Mouse (Mus musculus) lung, embryonic 15.5 days (tissue): ENCODE results near the gene Acer1. TPM values are rescaled to one million over a fixed set of nuclear protein-coding genes. Genes with fewer than 3 reads are reported as not detected.

Source experiments
- ATAC-seq: fragments of 200-750 bp; cut with Nextera tagmentation; 2 replicates; pipeline ENCODE4 v1.8.0; 2017; ENCODE audit warnings: moderate number of reproducible peaks, borderline replicate concordance; ENCODE audit not compliant: low FRiP score, low TSS enrichment; ENCODE audit errors: extremely low read depth
- H3K27ac ChIP-seq: fragments of 300-500 bp; sonication (generic); 2 replicates; pipeline ENCODE4 v1.5.1; 2015; ENCODE audit warnings: moderate library complexity, mild to moderate bottlenecking, inconsistent platforms
- H3K27me3 ChIP-seq: fragments of 300-500 bp; sonication (generic); 2 replicates; pipeline ENCODE4 v1.6.1; 2015; ENCODE audit warnings: inconsistent platforms
- H3K36me3 ChIP-seq: fragments of 300-500 bp; sonication (generic); 2 replicates; pipeline ENCODE4 v1.6.1; 2015; ENCODE audit warnings: inconsistent platforms
- H3K4me1 ChIP-seq: fragments of 300-500 bp; sonication (generic); 2 replicates; pipeline ENCODE4 v1.6.1; 2015; ENCODE audit warnings: inconsistent platforms
- H3K4me2 ChIP-seq: fragments of 300-500 bp; sonication (generic); 2 replicates; pipeline ENCODE4 v1.6.1; 2015; ENCODE audit warnings: inconsistent platforms, mild to moderate bottlenecking, moderate library complexity
- H3K4me3 ChIP-seq: fragments of 300-500 bp; sonication (generic); 2 replicates; pipeline ENCODE4 v1.5.1; 2015; ENCODE audit warnings: mild to moderate bottlenecking, inconsistent platforms
- H3K9ac ChIP-seq: fragments of 300-500 bp; sonication (generic); 2 replicates; pipeline ENCODE4 v1.6.1; 2015; ENCODE audit warnings: inconsistent platforms
- H3K9me3 ChIP-seq: fragments of 300-500 bp; sonication (generic); 2 replicates; pipeline ENCODE4 v1.6.1; 2016; ENCODE audit warnings: inconsistent platforms
- WGBS: fragments of 180-500 bp; shearing (Covaris S2); methylation state at CpG from one replicate; pipeline ENCODE4 v1.1.7; 2015; 5-methylcytosine and 5-hydroxymethylcytosine counted together
- polyA plus RNA-seq: library from polyadenylated mRNA; unstranded; fragments of >200 nt; fragmentation: Nextera tagmentation; extraction: Ambion mirVana; gene quantifications from 2 replicates; pipeline ENCODE4 v1.2.1, GENCODE M21; 2015

Acer1 gene
- polyA plus RNA-seq, 1 experiment from 2014 or later, result not detected

- 81% methylated on average over 3 of the region's 3 CpGs for WGBS
- H3K4me1 ChIP-seq, result peaks cover 8% of the 10 kb centered on the region
- no peak overlapping the region for H3K27ac ChIP-seq
Observed at GRCm38 (mm10) chr17:56986105-56986805, 4.3 kb upstream of the Acer1 start.

GRCm38 (mm10) chr17:56985656-56986055, 3.7 kb upstream of the Acer1 start:
- Histone ChIP-seq H3K4me2 (no peak overlapping the region), H3K27ac (no peak overlapping the region), H3K9ac (no peak overlapping the region), H3K4me1 (0 out of 2 replicates have a peak, but pooled peaks cover 3% of the 10 kb centered on the region), H3K4me3 (no peak overlapping the region), H3K27me3 (no peaks in the 10 kb centered on the region), H3K36me3 (no peaks in the 10 kb centered on the region), H3K9me3 (no peaks in the 10 kb centered on the region)
- 67% methylated on average over 3 of the region's 3 CpGs for WGBS
- ATAC-seq, result no peak

More at GRCm38 (mm10) chr17:56986105-56986805, 4.3 kb upstream of the Acer1 start:
- Histone ChIP-seq H3K9ac (no peak overlapping the region), H3K27me3 (no peaks in the 10 kb centered on the region), H3K36me3 (no peaks in the 10 kb centered on the region), H3K9me3 (no peaks in the 10 kb centered on the region), H3K4me3 (no peak overlapping the region), H3K4me2 (no peak overlapping the region)
- ATAC-seq, result no peak

GRCm38 (mm10) chr17:56984886-56985285, 3.0 kb upstream of the Acer1 start:
- 0 out of 2 replicates have a peak, but pooled peaks cover 3% of the 10 kb centered on the region for H3K4me1 ChIP-seq
- H3K4me3 ChIP-seq, result no peak overlapping the region
- no peaks in the 10 kb centered on the region for H3K27me3 ChIP-seq
- no peaks in the 10 kb centered on the region for H3K36me3 ChIP-seq
- ATAC-seq, result no peak
- no peak overlapping the region for H3K9ac ChIP-seq
- no peak overlapping the region for H3K4me2 ChIP-seq
- no peak overlapping the region for H3K27ac ChIP-seq
- WGBS, result 71% methylated on average over 9 of the region's 9 CpGs
- H3K9me3 ChIP-seq, result no peaks in the 10 kb centered on the region

- no peaks in the 10 kb centered on the region for H3K27me3 ChIP-seq
- H3K4me2 ChIP-seq, result no peak overlapping the region
- no peak overlapping the region for H3K4me3 ChIP-seq
- WGBS, result 72% methylated on average over 7 of the region's 7 CpGs
- no peaks in the 10 kb centered on the region for H3K9me3 ChIP-seq
- no peaks in the 10 kb centered on the region for H3K36me3 ChIP-seq
- no peak for ATAC-seq
- H3K27ac ChIP-seq, result no peak overlapping the region
- no peak overlapping the region for H3K9ac ChIP-seq
- no peaks in the 10 kb centered on the region for H3K4me1 ChIP-seq
Observed at GRCm38 (mm10) chr17:56981049-56981448, 877 bp downstream of the Acer1 start.

GRCm38 (mm10) chr17:56979524-56979923, 2.4 kb downstream of the Acer1 start:
- Histone ChIP-seq H3K9me3 (no peaks in the 10 kb centered on the region), H3K4me3 (no peak overlapping the region), H3K27me3 (no peaks in the 10 kb centered on the region), H3K36me3 (no peaks in the 10 kb centered on the region), H3K9ac (no peak overlapping the region), H3K27ac (no peak overlapping the region), H3K4me2 (no peak overlapping the region), H3K4me1 (no peaks in the 10 kb centered on the region)
- ATAC-seq, result no peak
- WGBS, result 31% methylated on average over 7 of the region's 8 CpGs

GRCm38 (mm10) chr17:56976531-56977390, 5.2 kb downstream of the Acer1 start:
- no peaks in the 10 kb centered on the region for H3K4me1 ChIP-seq
- H3K27ac ChIP-seq, result no peak overlapping the region
- H3K9me3 ChIP-seq, result no peaks in the 10 kb centered on the region
- no peak overlapping the region for H3K4me2 ChIP-seq
- no peak for ATAC-seq
- 59% methylated on average over 8 of the region's 8 CpGs for WGBS
- no peaks in the 10 kb centered on the region for H3K27me3 ChIP-seq
- H3K9ac ChIP-seq, result no peak overlapping the region
- H3K4me3 ChIP-seq, result no peak overlapping the region
- H3K36me3 ChIP-seq, result no peaks in the 10 kb centered on the region

- Histone ChIP-seq H3K4me2 (no peak overlapping the region), H3K27me3 (no peaks in the 10 kb centered on the region), H3K4me3 (no peak overlapping the region), H3K9me3 (no peaks in the 10 kb centered on the region), H3K27ac (no peak overlapping the region), H3K4me1 (no peaks in the 10 kb centered on the region), H3K36me3 (no peaks in the 10 kb centered on the region), H3K9ac (no peak overlapping the region)
- ATAC-seq, result no peak
- WGBS, result 62% methylated on average over 3 of the region's 3 CpGs
Observed at GRCm38 (mm10) chr17:56975391-56975790, 6.5 kb downstream of the Acer1 start.

GRCm38 (mm10) chr17:56974708-56975240, 7.2 kb downstream of the Acer1 start:
- Histone ChIP-seq H3K27ac (no peak overlapping the region), H3K4me3 (no peak overlapping the region), H3K36me3 (no peaks in the 10 kb centered on the region), H3K9me3 (no peaks in the 10 kb centered on the region), H3K27me3 (no peaks in the 10 kb centered on the region), H3K4me2 (no peak overlapping the region), H3K9ac (no peak overlapping the region), H3K4me1 (no peaks in the 10 kb centered on the region)
- WGBS, result 70% methylated on average over 5 of the region's 5 CpGs
- no peak for ATAC-seq

GRCm38 (mm10) chr17:56973956-56974707, 7.8 kb downstream of the Acer1 start:
- H3K36me3 ChIP-seq, result no peaks in the 10 kb centered on the region
- no peaks in the 10 kb centered on the region for H3K4me1 ChIP-seq
- no peak for ATAC-seq
- H3K4me2 ChIP-seq, result no peak overlapping the region
- H3K9me3 ChIP-seq, result no peaks in the 10 kb centered on the region
- H3K27me3 ChIP-seq, result no peaks in the 10 kb centered on the region
- no peak overlapping the region for H3K4me3 ChIP-seq
- 56% methylated on average over 13 of the region's 14 CpGs for WGBS
- no peak overlapping the region for H3K27ac ChIP-seq
- H3K9ac ChIP-seq, result no peak overlapping the region

- Histone ChIP-seq H3K4me1 (no peaks in the 10 kb centered on the region), H3K27ac (no peak overlapping the region), H3K27me3 (no peaks in the 10 kb centered on the region), H3K36me3 (no peaks in the 10 kb centered on the region), H3K4me2 (no peak overlapping the region), H3K4me3 (no peak overlapping the region), H3K9me3 (no peaks in the 10 kb centered on the region), H3K9ac (no peak overlapping the region)
- no peak for ATAC-seq
- 59% methylated on average over 5 of the region's 5 CpGs for WGBS
Observed at GRCm38 (mm10) chr17:56970081-56970480, 11.8 kb downstream of the Acer1 start.

GRCm38 (mm10) chr17:56969321-56969720, 12.6 kb downstream of the Acer1 start:
- WGBS, result 39% methylated on average over 3 of the region's 3 CpGs
- no peaks in the 10 kb centered on the region for H3K4me1 ChIP-seq
- no peak overlapping the region for H3K27ac ChIP-seq
- H3K9ac ChIP-seq, result no peak overlapping the region
- ATAC-seq, result no peak
- no peaks in the 10 kb centered on the region for H3K27me3 ChIP-seq
- no peak overlapping the region for H3K4me3 ChIP-seq
- H3K36me3 ChIP-seq, result no peaks in the 10 kb centered on the region
- no peaks in the 10 kb centered on the region for H3K9me3 ChIP-seq
- no peak overlapping the region for H3K4me2 ChIP-seq
